Mouse (Mus musculus) testis, adult 2 months (tissue): Measurements from ENCODE around the gene Rnd2. TPM values are rescaled to one million over a fixed set of nuclear protein-coding genes. Genes with fewer than 3 reads are reported as not detected.

Experiments used
- H3K27ac ChIP-seq: fragments of 200-500 bp; 2 replicates; pipeline ENCODE4 v1.5.1; 2012; ENCODE audit warnings: low read depth, low read length; ENCODE audit not compliant: control insufficient read depth, insufficient read depth
- H3K27me3 ChIP-seq: fragments of 200-500 bp; 2 replicates; pipeline ENCODE4 v1.6.1; 2012; ENCODE audit warnings: mild to moderate bottlenecking, low read length, moderate library complexity; ENCODE audit not compliant: control insufficient read depth, insufficient read depth
- H3K36me3 ChIP-seq: fragments of 200-500 bp; 2 replicates; pipeline ENCODE4 v1.6.1; 2012; ENCODE audit warnings: mild to moderate bottlenecking, low read length; ENCODE audit not compliant: control insufficient read depth, insufficient read depth
- H3K4me1 ChIP-seq: fragments of 200-500 bp; 2 replicates; pipeline ENCODE4 v1.6.1; 2012; ENCODE audit warnings: low read length; ENCODE audit not compliant: control insufficient read depth, insufficient read depth
- H3K4me3 ChIP-seq: fragments of 200-500 bp; 2 replicates; pipeline ENCODE4 v1.5.1; 2012; ENCODE audit warnings: low read depth, mild to moderate bottlenecking, low read length, moderate library complexity, mixed read lengths; ENCODE audit not compliant: control insufficient read depth
- CTCF ChIP-seq: fragments of 200-500 bp; IDR thresholded peaks from 2 replicates; pipeline ENCODE4 v1.5.1; 2012; ENCODE audit warnings: low read depth, mild to moderate bottlenecking, inconsistent platforms, low read length, moderate library complexity; ENCODE audit not compliant: control insufficient read depth, insufficient read depth, insufficient replicate concordance
- POLR2A ChIP-seq: fragments of 200-500 bp; IDR thresholded peaks from 2 replicates; pipeline ENCODE4 v1.6.1; 2012; ENCODE audit warnings: low read depth, mild to moderate bottlenecking, inconsistent platforms, low read length, moderate library complexity; ENCODE audit not compliant: control insufficient read depth
- polyA plus RNA-seq: library from polyadenylated mRNA; depleted of rRNA; stranded (reverse); fragments of >200 nt; gene quantifications from 2 replicates; pipeline ENCODE4 v1.2.3, GENCODE M21; 2012

Gene Rnd2
- polyA plus RNA-seq, 1 experiment: 21.1 TPM

DNA sequence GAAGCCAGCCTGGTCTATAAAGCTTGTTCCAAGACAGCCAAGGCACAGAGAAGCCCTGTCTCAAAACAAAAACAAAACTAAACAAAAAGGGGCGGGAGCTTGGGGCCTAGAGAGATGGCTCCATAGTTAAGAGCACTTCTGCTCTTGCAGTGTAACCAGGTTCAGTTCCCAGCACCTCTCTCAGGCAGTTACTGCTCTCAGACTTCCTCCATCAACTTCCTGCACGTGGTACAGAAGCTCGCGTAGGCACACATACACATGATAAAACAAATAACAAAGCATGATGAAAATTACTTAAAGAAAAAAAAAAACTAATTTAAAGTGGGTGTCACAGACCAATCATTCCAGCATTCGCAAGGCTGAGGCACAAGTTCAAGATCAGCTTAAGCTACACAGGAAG, 44.7 kb upstream of the Rnd2 start:
- Histone ChIP-seq H3K27ac (no peak overlapping the region), H3K27me3 (no peaks in the 10 kb centered on the region), H3K4me3 (no peak overlapping the region), H3K4me1 (peaks cover 3% of the 10 kb centered on the region), H3K36me3 (no peaks in the 10 kb centered on the region)
- no peak for TF ChIP-seq CTCF
- no peak for TF ChIP-seq POLR2A

DNA sequence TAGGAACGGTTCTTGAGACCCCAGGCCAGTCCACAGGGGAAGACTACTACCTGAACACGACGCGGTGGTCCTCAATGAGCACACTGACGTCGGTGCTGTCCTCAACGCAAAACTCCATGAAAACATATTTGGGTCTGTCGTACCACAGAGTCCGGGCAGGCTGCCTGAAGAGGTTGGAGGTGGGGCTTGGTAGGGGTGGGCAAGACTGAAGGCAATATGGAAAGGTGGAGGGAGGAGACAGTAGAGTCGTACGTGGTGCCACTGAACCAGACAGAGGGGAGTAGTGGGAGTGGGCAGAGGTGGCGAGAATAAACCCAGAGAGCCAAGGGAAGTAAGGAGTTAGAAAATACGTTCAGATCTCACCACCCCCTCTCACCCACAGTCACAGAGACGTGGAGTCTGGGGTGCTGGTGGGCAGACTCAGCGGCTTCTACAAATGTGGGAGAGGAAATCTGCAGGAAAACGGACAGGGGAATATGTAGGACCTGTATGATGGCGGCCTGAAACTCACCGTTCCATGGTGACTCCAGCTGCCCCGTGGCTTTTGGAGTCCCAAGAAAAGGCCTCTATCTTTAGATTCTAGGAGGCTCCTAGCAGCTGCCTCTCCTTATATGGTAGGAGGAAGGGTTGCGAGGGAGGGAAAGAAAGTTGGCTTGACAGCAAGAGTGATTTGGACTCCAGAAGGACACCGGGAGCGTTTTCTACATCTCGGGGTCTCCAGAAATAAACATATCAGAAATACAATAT, 40.5 kb upstream of the Rnd2 start, which contains the start of gene Gm27029:
TSS of gene Gm27029 (minus strand) at position 692 of the 747 bp plus-strand sequence.
- Histone ChIP-seq H3K4me3 (peak within 1 kb of the TSS; percentile 97), H3K27ac (peak within 1 kb of the TSS; percentile 97), H3K27me3 (no peaks in the 10 kb centered on the region), H3K36me3 (no peaks in the 10 kb centered on the region), H3K4me1 (peaks cover 3% of the 10 kb centered on the region)
- TF ChIP-seq CTCF (no peak), POLR2A (no peak)

DNA sequence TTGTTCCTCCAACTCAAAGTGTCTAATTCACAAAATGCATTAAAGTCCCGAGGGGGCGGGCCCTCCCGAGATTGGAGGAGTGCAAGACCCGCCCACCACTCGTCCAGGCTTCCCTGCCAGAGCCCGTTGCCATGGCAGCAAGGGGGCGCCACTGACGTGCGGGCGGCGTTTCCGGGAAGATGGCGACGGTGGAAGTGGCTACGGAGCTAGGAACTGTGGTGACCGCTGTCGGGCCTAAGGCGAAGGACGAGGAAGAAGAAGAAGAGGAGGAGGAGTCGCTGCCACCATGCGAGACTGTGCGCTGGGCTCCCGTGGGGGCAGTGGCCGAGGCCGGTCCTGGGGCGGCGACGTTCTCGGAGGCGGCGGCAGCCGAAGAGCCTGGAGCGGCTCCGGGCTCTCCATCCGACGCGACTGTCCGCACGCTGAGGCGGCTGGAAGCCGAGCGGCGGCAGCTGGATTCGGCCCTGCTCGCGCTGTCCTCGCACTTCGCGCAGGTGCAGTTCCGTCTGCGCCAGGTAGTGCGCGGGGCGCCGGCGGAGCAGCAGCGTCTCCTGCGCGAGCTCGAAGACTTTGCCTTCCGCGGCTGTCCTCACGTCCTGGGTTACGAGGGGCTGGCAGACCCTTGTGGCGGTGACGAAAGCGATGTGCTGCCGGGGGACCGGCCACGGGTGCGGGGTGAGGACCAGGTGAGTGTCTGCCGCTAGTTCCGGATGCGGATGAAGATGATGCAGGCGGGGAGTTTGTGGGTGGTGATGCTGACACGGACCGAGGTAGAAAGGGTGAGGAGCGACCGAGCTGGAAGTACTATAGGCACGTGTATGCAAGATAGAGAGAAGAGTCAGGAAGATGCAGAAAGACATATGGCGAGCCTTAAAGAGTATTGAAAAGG, 39.6 kb upstream of the Rnd2 start, which contains the start of the genes Rundc1 and Ptges3l:
TSS of gene Rundc1 (plus strand) at position 161 of the 889 bp plus-strand sequence.
TSS of gene Ptges3l (minus strand) at position 409 of the 889 bp plus-strand sequence.
- Histone ChIP-seq H3K27me3 (no peaks in the 10 kb centered on the region), H3K4me1 (peaks cover 3% of the 10 kb centered on the region), H3K36me3 (no peaks in the 10 kb centered on the region), H3K27ac (peak within 1 kb of the TSS; percentile 97), H3K4me3 (peak within 1 kb of the TSS; percentile 97)
- peak; percentile 13; the same call in 1 of the 2 replicates for TF ChIP-seq CTCF
- peak; percentile 84 for TF ChIP-seq POLR2A

DNA sequence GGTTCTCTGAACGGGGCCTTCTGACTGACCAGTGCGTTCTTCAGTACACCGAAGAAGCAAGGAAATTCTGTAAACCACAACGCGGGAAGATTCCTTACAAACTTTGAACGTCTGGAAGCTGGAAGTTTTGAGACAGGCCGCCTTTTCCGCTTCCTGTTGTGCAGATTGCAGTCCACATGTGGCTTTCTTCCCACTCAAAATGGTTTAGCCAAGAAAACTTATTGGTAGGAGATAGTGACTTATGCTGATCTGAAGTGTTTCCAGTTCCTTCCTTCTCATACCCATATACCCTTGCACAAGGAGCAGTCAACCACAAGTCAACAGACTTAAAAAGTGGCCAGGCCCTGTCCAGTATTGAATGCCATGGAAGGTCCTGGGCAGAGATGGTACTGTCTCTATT, 38.6 kb upstream of the Rnd2 start:
- Histone ChIP-seq H3K27ac (no peak overlapping the region), H3K4me1 (peaks cover 3% of the 10 kb centered on the region), H3K4me3 (peak overlapping the region; percentile 97; the same call in 1 of the 2 replicates), H3K27me3 (no peaks in the 10 kb centered on the region), H3K36me3 (no peaks in the 10 kb centered on the region)
- TF ChIP-seq POLR2A (no peak), CTCF (no peak)

DNA sequence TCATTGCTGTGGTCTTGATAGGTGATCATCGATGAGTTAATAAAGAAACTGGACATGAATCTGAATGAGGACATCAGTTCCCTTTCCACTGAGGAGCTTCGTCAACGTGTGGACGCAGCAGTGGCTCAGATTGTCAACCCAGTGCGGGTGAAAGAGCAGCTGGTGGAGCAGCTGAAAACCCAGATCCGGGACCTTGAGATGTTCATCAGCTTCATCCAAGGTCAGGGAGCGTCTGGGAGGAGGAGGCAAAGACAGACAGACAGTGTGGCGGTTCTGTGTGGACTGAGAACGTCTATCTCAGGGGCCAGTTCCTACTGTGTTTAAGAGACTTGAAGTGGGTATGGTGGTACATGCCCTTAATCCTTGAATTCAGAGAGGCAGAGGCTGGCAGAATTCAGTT, 33.5 kb upstream of the Rnd2 start:
- no peak for TF ChIP-seq CTCF
- no peak for TF ChIP-seq POLR2A
- peaks cover 2% of the 10 kb centered on the region for H3K36me3 ChIP-seq
- no peaks in the 10 kb centered on the region; the same call in 1 of the 2 replicates for H3K4me1 ChIP-seq
- H3K27me3 ChIP-seq: no peaks in the 10 kb centered on the region
- H3K4me3 ChIP-seq: no peak overlapping the region
- no peak overlapping the region; the same call in 1 of the 2 replicates for H3K27ac ChIP-seq

DNA sequence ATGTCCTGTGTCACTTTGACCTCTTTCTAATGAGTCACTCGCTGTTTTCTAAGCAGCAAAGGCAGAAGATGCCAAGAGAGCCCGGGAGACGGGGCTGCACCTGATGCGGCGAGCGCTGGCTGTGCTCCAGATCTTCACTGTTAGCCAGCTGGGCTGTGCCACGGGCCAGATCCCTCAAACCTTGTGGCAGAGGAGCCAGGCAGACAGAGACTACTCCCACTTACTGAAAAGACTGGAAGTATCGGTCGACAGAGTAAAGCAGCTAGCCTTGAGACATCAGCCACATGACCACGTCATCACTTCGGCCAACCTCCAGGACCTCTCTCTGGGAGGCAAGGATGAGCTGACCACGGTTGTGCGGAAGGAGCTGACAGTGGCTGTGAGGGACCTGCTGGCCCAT, 31.4 kb upstream of the Rnd2 start:
- Histone ChIP-seq H3K4me3 (no peak overlapping the region), H3K27ac (no peak overlapping the region), H3K36me3 (peaks cover 2% of the 10 kb centered on the region), H3K27me3 (no peaks in the 10 kb centered on the region), H3K4me1 (no peaks in the 10 kb centered on the region)
- TF ChIP-seq POLR2A: no peak
- no peak for TF ChIP-seq CTCF

DNA sequence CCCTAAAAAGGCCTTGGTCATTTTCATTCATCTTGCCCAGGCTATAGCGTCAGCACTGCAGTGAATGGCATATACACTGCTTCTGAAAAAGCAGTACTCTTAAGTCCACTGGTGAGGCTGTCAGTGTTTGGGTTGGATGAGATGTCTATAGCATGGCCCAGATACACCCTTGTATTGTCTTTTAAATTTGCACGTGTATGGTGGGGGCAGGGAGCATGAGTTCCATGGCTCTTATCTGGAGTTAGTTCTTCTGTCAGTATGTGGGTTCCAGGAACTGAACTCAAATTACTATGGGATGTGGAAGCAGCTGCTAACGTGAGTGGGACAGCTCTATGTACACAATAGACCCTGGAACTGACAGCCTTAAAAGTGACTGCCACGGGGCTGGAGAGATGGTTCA, 29.0 kb upstream of the Rnd2 start:
- TF ChIP-seq POLR2A (no peak), CTCF (no peak)
- no peak overlapping the region for H3K27ac ChIP-seq
- no peaks in the 10 kb centered on the region for H3K4me1 ChIP-seq
- H3K27me3 ChIP-seq: no peaks in the 10 kb centered on the region
- H3K36me3 ChIP-seq: peaks cover 2% of the 10 kb centered on the region
- H3K4me3 ChIP-seq: no peak overlapping the region
